8 mouse cellular contexts compared by ENCODE assay signal in the genomic region with DNA sequence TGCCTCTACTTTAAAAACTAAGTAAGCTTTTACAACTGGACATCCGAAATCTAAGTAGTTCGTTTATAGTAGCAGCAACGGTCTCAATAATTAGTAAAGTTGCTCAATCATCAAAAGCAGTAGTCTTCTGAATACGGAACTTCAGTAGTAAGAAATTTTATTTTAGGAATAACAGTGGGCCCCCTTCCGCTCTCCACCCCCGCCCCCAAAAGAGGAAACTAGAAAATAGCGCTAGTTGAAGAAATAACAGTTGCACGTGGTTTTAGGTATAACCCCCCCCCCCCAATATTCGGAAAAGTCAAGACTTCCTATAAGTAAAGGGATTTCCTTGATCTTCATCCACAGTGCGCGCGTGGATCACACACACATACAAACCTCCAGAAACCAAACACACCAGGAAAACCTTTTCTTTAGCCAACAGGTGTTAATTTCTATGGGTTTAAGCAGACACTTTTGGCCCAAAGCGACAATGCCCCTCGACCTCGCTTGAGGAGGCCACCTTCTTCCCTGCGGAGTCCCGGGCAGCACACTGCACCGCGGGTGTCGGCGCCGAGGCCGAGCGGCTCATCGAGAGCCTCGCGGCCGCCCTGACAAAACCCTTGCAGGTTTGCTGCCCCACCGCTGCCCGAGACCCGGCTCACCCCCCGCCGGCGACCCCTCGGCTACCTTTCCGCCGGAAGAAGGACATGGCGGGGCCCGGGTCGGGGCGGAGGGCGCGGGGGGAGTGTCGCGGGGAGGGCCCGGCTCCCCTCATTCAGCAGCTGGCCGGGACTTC. TPM values are rescaled to one million over a fixed set of nuclear protein-coding genes. Genes with fewer than 3 reads are reported as not detected.
A peak's percentile ranks its signal among the peaks of the same experiment; 100 is the strongest.
DNase-seq lines count a peak whose midpoint lies in the region; ATAC-seq and TF ChIP-seq lines count a peak whose summit lies in the region.

No protein-coding gene starts in this region.

- H3K4me1 ChIP-seq in lung, embryonic 14.5 days (ENCODE audit: insufficient read depth): 0 out of 2 replicates have a peak, but pooled peaks cover 3% of the 10 kb centered on the region
- peaks cover 25% of the 10 kb centered on the region for H3K4me1 ChIP-seq in hindbrain, embryonic 15.5 days (replicated peaks)
- H3K4me1 ChIP-seq in midbrain, embryonic 15.5 days: peaks cover 24% of the 10 kb centered on the region

- H3K4me3 ChIP-seq in lung, embryonic 14.5 days (ENCODE audit: low read depth, low read length): peak overlapping the region; percentile 95
- H3K4me3 ChIP-seq in hindbrain, embryonic 15.5 days: peak overlapping the region; percentile 95
- H3K4me3 ChIP-seq in midbrain, embryonic 15.5 days: peak overlapping the region; percentile 99

- peak overlapping the region; percentile 93 for H3K27ac ChIP-seq in lung, embryonic 14.5 days (ENCODE audit: low read depth)
- peak overlapping the region; percentile 97 for H3K27ac ChIP-seq in hindbrain, embryonic 15.5 days (replicated peaks)
- peak overlapping the region; percentile 98 for H3K27ac ChIP-seq in midbrain, embryonic 15.5 days

- H3K4me2 ChIP-seq in lung, embryonic 14.5 days: peak overlapping the region; percentile 66
- H3K4me2 ChIP-seq in hindbrain, embryonic 15.5 days: peak overlapping the region; percentile 62
- peak overlapping the region; percentile 64 for H3K4me2 ChIP-seq in midbrain, embryonic 15.5 days

- no peaks in the 10 kb centered on the region for H3K27me3 ChIP-seq in lung, embryonic 14.5 days (ENCODE audit: insufficient read depth, low read length)
- H3K27me3 ChIP-seq in hindbrain, embryonic 15.5 days: no peaks in the 10 kb centered on the region
- H3K27me3 ChIP-seq in midbrain, embryonic 15.5 days (replicated peaks): no peaks in the 10 kb centered on the region

- TF ChIP-seq CTCF in lung, embryonic 14.5 days (IDR thresholded peaks at IDR 0.05; ENCODE audit: low read depth): no peak

- H3K36me3 ChIP-seq in lung, embryonic 14.5 days (ENCODE audit: insufficient read depth): peaks cover 7% of the 10 kb centered on the region; the same call in 1 of the 2 replicates
- H3K36me3 ChIP-seq in hindbrain, embryonic 15.5 days: no peaks in the 10 kb centered on the region
- no peaks in the 10 kb centered on the region for H3K36me3 ChIP-seq in midbrain, embryonic 15.5 days (replicated peaks)

- H3K9ac ChIP-seq in lung, embryonic 14.5 days: peak overlapping the region; percentile 88
- H3K9ac ChIP-seq in hindbrain, embryonic 15.5 days: peak overlapping the region; percentile 87
- peak overlapping the region; percentile 85 for H3K9ac ChIP-seq in midbrain, embryonic 15.5 days

- no peaks in the 10 kb centered on the region for H3K9me3 ChIP-seq in lung, embryonic 14.5 days (ENCODE audit: low read depth, low read length)
- H3K9me3 ChIP-seq in hindbrain, embryonic 15.5 days: no peaks in the 10 kb centered on the region
- H3K9me3 ChIP-seq in midbrain, embryonic 15.5 days: no peaks in the 10 kb centered on the region

- DNase-seq in lung, embryonic 14.5 days: peak; percentile 5
- no peak for DNase-seq in lung, postnatal 4 days
- DNase-seq in c-Kit-positive CD71-positive TER-119-negative erythroid progenitor cells, embryonic 14.5 days (ENCODE audit: low read depth): peak; percentile 13
- DNase-seq in gastrocnemius, postnatal 4 days (ENCODE audit: low spot score in 2 of 2): no peak
- no peak for DNase-seq in embryo, embryonic 11 days
- no peak for DNase-seq in cerebellum, adult 11 months

- ATAC-seq in lung, embryonic 14.5 days (ENCODE audit: insufficient read depth): peak; percentile 67
- peak; percentile 77 for ATAC-seq in hindbrain, embryonic 15.5 days (ENCODE audit: low FRiP score, low read depth)
- ATAC-seq in midbrain, embryonic 15.5 days (replicated peaks): peak; percentile 70

- WGBS in lung, embryonic 14.5 days: under 1% methylated on average over 47 of the region's 47 CpGs
- WGBS in hindbrain, embryonic 15.5 days: 2% methylated on average over 47 of the region's 47 CpGs
- WGBS in midbrain, embryonic 15.5 days: 2% methylated on average over 46 of the region's 47 CpGs

RNA-seq across cellular contexts. Expression of gene Akap10, which starts 0.5 kb away (rescaled TPM):
- polyA plus RNA-seq in lung, embryonic 14.5 days (2014; fragmentation: Nextera tagmentation; extraction: Ambion mirVana): 19.0 and 20.4 TPM in 2 replicates
- polyA plus RNA-seq in hindbrain, embryonic 15.5 days (2015; fragmentation: Nextera tagmentation; extraction: Ambion mirVana): 12.5 and 12.9 TPM in 2 replicates
- 13.6 and 14.2 TPM in 2 replicates for polyA plus RNA-seq in midbrain, embryonic 15.5 days (2015; fragmentation: Nextera tagmentation; extraction: Ambion mirVana)
- total RNA-seq in gastrocnemius, postnatal 4 days (2021): 10 to 100 TPM; 16.4 to 17.4 TPM

RNA-seq across cellular contexts. Expression of gene Specc1, which starts 27.1 kb away (rescaled TPM):
- 13.0 and 13.4 TPM in 2 replicates for polyA plus RNA-seq in lung, embryonic 14.5 days (2014; fragmentation: Nextera tagmentation; extraction: Ambion mirVana)
- 10.2 and 13.7 TPM in 2 replicates for polyA plus RNA-seq in hindbrain, embryonic 15.5 days (2015; fragmentation: Nextera tagmentation; extraction: Ambion mirVana)
- polyA plus RNA-seq in midbrain, embryonic 15.5 days (2015; fragmentation: Nextera tagmentation; extraction: Ambion mirVana): 10.0 and 11.3 TPM in 2 replicates
- total RNA-seq in gastrocnemius, postnatal 4 days (2021): 10 to 100 TPM in 1 of 2 experiments, 1 to 10 TPM in 1; 9.8 to 12.1 TPM

Comparison
In these comparisons a context has a peak if more than half of its experiments do, and no peak if none do; other contexts are left out.
1. DNase-seq: peak in lung, embryonic 14.5 days (single experiment) and c-Kit-positive CD71-positive TER-119-negative erythroid progenitor cells, embryonic 14.5 days (single experiment); none in lung, postnatal 4 days (0 of 2), gastrocnemius, postnatal 4 days (0 of 2), embryo, embryonic 11 days (single experiment) and cerebellum, adult 11 months (single experiment).
2. Peak in every context shown above with its lines, with median percentiles within 50 percentile points of each other: ATAC-seq, H3K27ac ChIP-seq, H3K4me2 ChIP-seq, H3K4me3 ChIP-seq and H3K9ac ChIP-seq.